Mouse (Mus musculus) liver, embryonic 14.5 days (tissue): ENCODE measurements around the gene Orm2.

Source experiments
- CTCF ChIP-seq: IDR thresholded peaks from 2 replicates; pipeline ENCODE4 v1.5.1; 2016; ENCODE audit warnings: antibody characterized with exemption, low read depth, control low read depth
- EP300 ChIP-seq: IDR thresholded peaks from 2 replicates; pipeline ENCODE4 v1.6.1; 2016; ENCODE audit warnings: antibody characterized with exemption, low read depth

DNA sequence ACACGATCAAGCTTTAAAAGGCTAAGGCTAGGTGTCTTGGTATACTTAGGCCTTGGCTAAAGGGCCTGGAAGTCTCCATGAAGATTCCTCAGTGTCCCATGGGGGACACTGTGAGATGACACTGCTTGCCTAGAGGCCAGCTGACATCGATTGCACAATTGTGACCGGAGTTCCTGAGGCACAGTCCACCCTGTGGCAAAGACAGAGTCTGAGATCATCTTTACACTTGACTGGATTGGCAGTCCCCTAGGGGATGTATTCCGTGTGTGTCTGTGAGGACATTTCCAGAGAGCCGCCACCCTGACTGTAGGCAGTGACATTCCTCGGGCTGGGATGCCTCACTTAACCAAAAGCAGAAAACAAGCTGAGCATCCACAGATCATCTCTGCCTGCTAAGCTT lies 2.4 kb upstream of the Orm2 start:
- no peak for TF ChIP-seq CTCF
- no peak for TF ChIP-seq EP300
